Mouse (Mus musculus) embryo, embryonic 10 days (tissue): ENCODE results near the gene Flrt2.
A peak's percentile ranks its signal among the peaks of the same experiment; 100 is the strongest.
"Not testable (repeated sequence)": the region's sequence is repeated elsewhere in the genome, so short reads cannot be mapped to it uniquely, and the experiment has no call there.

Experiments
- DNase-seq: peaks from one replicate; pipeline ENCODE4 v3.0.0-alpha.2; 2015; ENCODE audit warnings: low spot score

The Flrt2 gene

DNA sequence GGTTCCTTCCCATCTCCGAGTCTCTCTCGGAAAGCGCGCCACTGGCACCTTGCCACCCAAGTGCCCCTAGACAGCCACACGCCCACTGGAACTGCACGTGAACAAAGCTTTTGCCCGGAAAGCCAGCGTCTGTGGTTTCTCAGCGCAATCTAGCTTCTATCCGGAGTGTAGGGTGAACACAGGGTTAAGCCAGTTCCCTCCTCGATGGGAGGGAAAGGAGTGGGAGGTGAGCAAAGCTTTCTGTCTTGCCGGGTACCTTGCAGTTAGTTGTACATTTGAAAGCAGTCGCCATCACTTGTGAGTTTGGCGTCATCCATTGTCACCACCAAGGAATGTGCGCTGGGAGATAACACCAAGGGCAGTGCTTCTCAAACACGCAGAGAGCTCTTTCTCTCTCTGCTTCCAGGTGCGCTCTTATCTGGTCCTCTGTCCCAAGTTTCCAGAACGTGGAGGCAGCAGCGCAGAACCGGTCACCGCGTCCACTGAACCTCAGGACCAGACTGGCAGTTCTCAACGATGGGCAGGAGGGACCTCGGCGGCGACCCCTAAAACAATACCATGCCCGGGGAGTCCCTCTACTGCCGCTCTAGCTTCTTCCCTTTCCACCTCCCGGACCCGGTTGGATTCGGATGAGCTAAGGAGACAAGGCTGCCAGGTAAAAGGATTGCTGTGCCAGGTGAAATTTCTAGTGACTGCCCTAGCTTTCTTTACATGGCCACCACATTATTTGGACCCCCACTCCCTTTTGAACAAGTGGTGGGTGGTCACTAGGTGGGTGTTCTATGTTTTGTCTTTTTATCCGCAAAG lies at the start of gene Flrt2:
TSS of gene Flrt2 (plus strand) at position 266 of the 807 bp plus-strand sequence.
- peak; percentile 52 for DNase-seq

- no peak for DNase-seq
Observed at GRCm38 (mm10) chr12:95642226-95642625, 49.8 kb upstream of the Flrt2 start.

- DNase-seq, result not testable (repeated sequence)
Observed at GRCm38 (mm10) chr12:95647179-95647578, 44.8 kb upstream of the Flrt2 start.

DNA sequence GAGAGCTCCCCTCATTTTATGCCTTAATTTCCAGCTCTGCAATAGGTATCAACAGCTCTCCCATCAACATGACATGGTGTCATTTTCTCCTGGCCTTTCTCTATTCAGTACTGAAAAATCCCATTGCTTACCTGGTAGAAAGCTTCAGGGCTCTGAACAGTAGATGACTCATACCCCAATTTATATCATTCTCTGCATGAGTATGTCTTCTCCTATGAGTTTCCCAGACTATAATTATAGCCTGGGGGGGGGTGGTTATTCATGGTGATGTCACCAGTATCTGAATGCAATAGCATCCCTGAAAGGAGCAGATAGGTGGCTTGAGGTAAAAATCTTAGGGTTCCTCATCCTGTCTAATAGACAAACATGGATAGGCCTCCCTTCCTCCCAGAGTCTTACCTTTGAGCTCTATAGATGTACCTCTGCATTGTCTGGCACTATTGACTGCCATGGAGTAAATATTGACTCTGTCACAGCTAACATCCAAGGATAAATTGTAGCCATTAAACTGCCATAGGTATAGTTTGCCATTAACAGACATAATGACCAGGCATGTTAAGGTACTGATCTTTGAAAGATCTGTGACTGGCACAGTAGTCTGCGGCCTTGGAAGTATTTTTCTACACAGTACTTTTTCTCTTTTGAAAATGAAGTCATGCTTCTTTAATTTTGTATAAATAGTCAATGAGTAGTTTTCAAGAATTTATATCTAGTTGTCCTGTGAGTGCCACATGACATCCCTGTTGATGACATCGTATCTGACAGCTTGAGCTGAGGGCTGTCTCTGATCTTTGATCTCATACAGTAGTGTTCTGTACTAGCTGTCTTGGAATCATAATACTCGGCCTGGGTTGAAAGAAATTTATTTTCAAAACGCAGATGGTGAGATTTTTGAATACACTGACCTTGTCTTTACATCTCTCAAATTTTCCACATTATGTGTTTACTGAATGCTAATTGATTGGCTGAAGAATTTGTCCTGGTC lies 39.6 kb upstream of the Flrt2 start:
- DNase-seq, result no peak

- DNase-seq, result no peak
Observed at GRCm38 (mm10) chr12:95656594-95656993, 35.4 kb upstream of the Flrt2 start.

GRCm38 (mm10) chr12:95667296-95667695 lies 24.7 kb upstream of the Flrt2 start:
- no peak for DNase-seq

DNA sequence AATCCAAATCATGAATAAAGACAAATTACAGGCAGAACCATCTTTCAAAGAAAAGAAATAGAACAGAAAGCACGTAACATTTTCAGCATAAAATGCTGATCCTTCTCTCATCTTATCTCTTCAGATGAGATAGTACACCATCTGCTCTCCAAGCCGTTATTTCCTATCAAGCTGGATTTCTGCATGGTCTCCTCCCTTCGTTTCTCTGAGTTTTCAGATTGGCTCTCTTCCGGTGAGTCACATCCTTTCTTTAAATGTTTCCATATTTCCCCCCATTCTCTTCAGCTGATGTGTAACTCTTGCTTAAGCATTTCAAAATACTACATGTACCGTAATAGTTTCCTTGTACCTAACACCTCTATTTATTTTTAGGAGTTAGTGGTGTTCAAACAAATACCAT lies 16.3 kb upstream of the Flrt2 start:
- no peak for DNase-seq

GRCm38 (mm10) chr12:95690819-95691218 lies 1.2 kb upstream of the Flrt2 start:
- peak; percentile 71 for DNase-seq

DNA sequence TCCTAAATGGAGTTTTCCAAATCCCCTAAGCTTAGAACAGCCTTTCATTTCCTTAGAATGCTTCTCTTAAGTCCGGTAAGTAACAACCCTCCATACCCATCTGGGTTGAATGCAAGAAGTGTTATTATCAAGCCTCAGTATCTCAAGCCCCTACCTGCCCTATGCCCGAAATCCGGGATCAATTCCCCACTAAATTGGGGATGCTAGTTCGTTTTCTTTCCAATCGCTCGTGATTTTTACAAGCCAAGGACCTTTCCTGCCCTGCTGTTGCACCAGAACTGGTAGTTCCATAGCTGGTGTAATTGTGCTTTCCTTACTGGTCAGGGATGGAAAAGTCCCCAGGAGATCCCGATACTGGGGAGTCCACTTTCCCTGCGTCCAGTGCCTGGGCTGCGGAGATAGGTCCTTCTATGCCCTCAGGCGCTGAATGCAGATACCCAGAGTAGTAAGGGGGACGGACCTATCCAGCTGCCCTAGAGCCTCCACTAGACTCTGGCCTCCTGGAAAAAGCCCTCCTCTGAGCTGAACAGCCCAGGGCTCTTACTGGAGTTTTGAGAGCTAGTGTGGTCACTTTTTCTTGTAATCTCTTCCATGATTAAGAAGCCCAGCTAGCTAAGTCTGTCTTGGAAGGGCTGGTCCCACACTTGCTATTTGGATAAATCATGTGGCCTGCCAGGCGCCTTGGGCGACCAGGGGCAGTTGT lies 1.1 kb downstream of the Flrt2 start:
- DNase-seq, result no peak

DNA sequence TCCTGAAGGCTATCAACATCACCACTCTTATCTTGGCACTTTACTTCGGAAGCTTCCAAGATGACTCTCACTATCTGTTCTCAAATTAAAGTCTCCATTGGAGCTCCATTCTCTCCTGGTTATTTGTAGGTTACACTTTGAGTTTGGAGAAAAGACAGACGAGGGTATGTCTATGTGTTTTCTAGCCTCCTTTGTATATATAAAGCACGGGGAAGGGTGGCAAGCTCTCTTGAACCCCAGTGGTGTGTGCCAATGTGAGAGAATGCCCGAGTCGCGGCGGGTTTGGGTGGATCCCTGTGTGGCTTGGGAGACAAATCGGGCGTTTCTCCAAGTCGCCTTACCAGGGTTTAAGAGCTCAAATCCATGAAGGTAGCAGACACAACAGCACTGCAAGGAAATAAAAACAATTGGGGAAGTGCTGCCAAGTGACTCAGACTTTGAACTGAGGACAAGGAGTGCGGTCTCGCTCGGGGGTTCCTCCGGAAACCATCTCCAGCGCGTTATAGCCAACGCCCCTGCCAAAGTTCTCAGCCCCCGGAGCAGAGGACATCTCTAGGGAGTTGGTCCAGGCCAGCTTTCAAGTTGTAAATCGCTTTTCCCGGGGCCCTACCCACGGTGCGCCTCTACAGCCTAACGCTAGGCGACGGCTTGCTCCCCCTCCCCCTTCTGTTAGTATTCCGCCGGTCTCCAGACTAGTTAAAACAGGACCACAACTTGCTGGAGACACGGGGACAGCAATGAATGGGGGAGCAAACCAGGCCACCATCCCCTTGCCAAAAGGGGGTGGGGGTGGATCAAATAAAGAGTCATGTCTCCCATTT lies 1.8 kb downstream of the Flrt2 start:
- peak; percentile 45 for DNase-seq

DNA sequence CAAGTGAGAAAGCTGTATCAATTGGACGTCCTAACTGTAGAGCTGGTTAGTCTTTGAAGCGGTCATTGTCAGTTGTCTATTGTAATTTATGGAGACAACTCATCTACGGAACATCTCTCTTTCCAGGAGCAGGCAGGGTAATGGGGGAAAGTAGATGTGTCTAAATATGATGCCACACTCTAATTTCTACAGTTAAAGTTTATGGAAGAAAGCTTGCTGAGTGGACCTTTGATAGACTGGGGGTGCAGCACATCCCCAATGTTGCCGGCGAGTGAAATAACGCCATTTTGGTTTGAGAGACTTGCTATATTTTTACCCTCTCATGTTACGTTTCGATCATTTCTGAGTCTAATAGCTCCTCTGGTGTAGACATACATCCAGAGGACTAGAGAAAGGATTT lies 2.5 kb downstream of the Flrt2 start:
- DNase-seq, result peak; percentile 38

GRCm38 (mm10) chr12:95694991-95695833 lies 3.2 kb downstream of the Flrt2 start:
- peak; percentile 87 for DNase-seq

DNA sequence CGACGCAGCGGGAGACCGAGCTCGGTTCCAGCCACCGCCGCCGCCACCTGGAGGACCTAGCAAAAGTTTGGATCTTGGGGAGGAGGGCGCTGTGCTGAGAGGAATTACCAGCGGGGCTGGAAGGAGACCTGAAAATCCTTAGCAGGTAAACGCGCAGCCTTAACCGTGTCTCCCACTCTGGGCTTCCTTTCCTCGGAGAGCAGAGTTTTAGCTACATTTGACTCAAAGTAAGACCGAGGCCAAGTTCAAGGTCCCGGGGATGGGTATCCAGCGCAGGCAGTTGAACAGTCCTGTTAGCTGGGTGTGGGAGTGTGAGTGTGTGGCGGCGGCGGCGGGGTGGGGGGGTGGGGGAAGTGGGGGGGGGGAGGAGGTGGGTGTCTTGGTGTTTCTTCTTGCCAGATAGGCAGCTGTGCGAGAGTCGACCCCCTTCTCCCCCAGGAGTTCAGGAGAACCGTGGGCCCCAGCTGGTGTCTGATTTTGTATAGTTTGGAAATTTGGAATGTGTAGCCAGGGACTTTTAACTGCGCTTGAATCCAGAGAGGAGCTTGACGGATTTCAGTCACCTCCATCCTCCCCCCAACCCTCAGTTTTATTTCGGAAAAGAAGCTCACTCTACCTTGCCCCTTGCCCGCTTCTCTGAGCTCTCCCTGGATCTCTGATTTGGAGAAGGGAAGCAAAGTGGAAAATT lies 4.0 kb downstream of the Flrt2 start:
- DNase-seq, result no peak

GRCm38 (mm10) chr12:95696522-95697025 lies 4.5 kb downstream of the Flrt2 start:
- peak; percentile 32 for DNase-seq

DNA sequence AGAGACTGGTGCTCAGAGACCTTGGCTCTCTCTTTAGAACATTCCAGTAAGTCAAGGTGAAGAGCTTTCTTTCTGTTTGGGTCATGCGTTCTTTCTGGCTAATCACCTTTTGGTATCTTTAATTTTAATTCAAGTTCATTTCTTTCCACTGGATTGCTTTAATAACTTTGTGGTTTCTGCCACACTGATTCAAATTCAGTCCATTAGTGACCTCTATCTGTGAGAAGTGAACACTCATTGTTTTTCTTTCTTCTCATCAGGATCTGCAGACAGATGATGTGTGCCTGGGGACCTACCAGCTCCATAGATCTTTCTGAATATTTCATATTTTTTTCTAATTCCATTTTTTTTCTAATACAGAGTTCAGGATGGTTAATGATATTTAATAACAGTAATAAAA lies 6.5 kb downstream of the Flrt2 start:
- peak; percentile 7 for DNase-seq

DNA sequence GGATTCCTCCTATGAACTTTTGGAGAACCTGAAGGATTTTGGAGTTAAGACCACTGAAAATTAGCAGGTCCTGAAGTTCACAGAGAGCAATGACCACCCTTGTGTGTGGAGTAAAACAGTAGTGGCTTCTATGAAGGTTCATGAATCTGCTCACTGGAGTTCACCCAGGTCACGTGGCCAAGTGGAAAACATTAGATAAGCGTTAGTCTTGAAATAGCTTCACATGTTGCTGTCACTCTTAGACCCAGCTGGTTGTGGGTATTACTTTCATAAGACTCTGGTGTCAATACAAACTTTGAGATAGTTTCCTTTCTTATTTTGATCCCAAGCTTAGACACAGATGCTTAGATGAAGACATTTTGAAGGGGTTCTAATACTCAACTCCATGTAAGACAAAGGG lies 8.7 kb downstream of the Flrt2 start:
- no peak for DNase-seq

- DNase-seq, result no peak
Observed at GRCm38 (mm10) chr12:95701580-95701979, 9.6 kb downstream of the Flrt2 start.

DNA sequence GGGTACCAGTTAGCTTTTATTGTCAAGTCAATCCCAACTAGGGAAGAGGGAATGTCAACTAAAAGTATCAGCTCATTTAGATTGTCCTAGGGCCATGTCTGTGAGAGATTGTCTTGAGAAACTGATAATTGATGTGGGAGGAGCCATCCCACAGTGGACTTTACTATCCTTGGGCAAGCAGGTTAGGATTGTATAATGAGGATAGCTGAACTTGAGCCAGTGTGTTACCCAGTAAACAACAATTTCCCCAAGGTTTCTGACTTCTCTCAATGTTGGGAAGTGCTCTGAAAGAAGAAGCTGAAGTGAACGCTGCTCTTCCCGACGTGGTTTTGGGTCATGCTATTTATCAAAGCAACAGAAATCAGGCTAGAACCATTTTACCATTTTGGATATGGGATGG lies 13.0 kb downstream of the Flrt2 start:
- DNase-seq, result no peak

DNA sequence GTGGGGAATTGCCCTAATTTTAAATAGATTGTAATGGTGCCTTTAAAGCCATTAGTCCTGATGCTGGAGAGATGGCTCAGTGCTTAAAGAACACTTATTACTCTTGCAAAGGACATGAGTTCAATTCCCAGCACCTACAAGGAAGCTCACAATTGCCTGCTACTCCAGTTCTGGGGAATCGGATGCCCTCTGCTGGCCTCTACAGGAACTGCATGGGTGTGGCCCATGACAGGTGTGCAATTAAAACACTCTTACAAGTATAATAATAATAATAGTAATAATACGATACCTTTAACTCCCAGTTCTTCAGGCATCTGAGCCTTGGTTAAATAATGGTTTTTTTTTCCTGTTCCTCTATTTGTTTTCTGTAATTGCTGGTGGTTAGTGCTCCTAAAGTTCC lies 31.2 kb downstream of the Flrt2 start:
- no peak for DNase-seq

DNA sequence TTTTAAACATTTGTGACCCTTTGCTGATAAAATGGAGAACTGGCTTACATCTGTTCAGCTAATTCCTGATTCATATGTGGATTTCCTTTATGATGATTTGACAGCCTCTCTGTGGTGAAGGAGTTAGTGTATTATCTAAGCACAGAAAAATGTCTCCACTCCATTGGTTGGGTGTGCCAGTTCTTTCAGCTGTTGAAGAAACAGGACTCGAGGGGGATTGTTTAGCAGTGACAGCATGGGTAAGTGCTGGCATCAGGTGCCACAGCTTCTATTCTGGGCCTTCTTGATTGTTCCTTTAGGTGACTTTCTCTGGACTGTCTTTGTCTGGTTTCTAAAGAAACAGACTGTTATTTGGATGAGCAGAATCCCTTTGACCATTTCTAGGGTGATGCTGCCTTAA lies 42.0 kb downstream of the Flrt2 start:
- no peak for DNase-seq
